Mouse (Mus musculus) gastrocnemius, adult 18-20 months (tissue): ENCODE measurements around the gene Snx29. TPM values are rescaled to one million over a fixed set of nuclear protein-coding genes. Genes with fewer than 3 reads are reported as not detected.

Source experiments
- DNase-seq: peaks from one replicate; pipeline ENCODE4 v3.0.0; 2021; ENCODE audit warnings: low spot score
- total RNA-seq, 2 experiments: library from RNA; stranded (reverse); gene quantifications; 2 replicates each; pipeline ENCODE4 v1.2.3; 2021

The Snx29 gene
- total RNA-seq, 2 experiments from 2014 or later: 10.1 to 10.4 TPM

DNA sequence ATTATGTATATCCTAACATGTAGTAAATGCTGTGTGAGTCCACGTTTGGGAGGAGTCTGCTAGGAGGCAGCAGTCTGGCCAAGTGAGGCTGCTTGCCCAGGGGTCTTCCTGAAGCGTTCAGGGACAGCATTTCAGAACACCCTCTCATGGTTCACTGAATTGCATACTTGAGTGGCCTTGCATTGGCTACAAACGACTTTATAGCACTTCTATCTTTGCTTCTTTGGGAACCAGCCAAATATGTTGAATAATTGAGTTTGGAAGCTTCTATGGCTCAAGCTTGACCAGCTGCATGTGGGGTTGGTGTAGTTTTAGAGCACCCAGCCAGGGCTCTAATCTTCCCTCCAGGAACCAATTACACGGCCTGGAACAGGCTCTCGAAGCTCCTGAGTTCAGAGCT is 307.8 kb downstream of the Snx29 start:
- no peak for DNase-seq

DNA sequence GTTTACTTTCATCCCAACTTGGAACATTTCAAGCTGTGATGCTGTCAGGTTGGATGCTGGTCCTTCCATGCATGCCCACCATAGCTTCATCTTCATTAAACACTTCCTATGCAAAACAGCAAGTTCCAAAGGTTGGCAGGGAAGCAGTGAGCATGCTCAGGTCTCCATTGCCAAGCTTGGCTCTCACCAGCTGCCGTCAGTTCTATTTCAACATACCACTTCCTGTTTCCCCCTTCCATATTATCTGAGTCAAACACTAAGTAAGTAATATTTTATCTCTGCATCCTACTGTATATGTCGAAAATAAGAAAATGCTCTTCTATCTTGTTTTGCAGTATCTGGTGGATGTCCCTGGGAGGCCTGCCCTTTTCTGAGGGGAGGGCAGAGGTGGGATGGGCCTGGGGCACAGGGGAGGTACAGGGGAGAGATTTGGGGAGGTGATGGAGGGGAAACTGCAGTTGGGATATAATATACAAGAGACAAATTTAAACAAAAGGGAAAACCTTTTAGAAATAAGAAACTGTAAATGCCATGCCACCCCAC is 309.6 kb downstream of the Snx29 start:
- no peak for DNase-seq

DNA sequence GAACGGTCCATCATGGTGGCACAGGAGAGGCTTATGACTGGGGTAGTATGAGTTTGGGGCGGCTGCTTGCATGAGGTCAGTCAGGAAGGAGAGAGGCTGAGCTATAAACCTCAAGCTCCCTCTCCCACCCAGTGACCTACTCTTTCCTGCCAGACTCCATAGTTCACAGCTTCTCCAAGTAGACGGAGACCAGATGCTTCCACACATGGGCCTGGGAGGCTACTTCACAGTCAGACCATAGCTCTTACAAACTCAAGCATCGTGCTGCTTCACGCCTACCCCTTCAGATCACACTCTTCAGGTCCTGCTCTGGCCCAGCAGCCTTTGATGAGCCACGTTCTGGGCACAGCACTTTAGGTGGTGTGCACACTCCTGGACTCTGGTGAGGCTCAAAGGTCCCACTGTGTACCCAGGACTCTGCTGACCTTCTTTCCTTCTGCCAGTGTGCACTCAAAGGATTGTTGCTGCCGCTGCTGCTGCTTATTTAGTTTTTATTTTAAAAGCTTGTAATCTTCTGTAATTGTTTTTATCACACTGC is 313.6 kb downstream of the Snx29 start:
- no peak for DNase-seq

DNA sequence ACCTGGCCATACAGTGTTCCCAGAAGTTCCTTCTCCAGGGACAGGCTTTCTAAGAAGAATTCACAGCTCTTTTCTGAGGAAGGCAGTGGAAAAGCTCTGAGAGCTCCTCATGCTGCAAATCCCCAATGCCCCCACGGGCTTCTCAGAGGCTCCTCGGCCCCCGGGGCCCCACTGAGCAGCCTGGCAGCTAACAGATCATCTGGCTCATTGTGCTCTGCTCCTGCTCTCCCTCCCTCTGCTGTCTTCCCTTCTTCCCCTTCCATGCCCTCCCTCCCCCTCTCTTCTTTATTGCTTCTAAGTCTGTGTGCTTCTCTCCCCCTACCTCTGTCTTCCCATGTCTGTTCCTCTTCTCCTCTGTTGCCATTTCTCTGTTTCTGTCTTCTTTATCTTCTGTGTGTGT is 314.2 kb downstream of the Snx29 start:
- DNase-seq: no peak

DNA sequence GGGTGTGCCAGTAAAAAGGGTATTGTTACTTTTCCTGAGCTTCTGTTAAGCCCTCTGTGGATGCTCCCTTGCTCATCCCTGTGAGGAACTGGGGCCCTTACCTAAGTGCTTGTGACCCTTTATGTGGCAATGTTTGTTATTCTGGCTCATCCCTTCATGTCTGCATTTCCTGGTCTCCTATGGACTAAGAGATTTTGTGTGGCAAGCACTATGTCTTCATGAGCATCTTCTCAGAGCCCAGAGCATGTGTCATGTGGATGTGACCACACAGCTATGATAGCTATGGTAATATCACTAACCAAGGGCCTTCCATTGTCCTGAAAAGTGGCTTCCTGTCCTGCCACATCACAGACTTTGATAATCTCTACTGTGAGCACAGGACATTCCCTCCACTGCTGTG is 315.1 kb downstream of the Snx29 start:
- no peak for DNase-seq

DNA sequence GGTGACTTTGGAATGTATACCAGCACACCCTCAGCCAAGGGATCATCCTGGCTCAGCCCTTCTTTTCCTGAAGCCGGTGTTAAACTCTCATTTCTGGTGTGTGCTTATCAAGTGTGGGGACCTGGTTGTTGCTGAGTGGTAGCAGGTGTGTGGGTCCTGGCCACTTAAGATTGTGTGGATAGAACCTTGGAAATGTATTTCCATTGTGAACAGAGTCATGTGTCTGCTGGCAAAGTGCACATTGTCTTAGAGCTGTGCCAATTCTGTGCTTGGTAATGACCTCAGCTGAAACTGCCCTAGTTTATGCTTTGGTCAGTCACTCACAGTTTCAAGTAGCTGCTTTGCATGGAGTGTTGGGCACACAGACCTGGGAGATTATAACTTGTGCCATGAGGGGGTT is 316.0 kb downstream of the Snx29 start:
- no peak for DNase-seq

DNA sequence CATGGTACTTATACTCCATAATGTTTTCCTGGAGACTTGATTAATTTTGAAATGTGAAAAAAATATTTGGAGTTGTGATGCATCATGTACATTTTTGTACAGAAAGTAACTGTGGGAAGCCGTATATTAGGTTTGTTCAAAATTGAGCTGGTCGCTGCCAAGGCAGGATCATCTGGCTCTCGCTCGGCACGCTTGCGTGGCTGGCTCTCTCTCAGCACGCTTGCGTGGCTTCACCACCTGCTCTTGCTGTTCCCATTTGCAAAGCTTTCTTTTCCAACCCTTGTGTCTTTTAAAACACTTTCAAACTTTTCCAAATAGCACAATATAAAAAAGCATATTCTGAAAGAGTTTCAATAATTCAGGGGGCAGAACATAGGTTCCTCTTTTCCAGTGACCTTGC is 317.2 kb downstream of the Snx29 start:
- DNase-seq: no peak

DNA sequence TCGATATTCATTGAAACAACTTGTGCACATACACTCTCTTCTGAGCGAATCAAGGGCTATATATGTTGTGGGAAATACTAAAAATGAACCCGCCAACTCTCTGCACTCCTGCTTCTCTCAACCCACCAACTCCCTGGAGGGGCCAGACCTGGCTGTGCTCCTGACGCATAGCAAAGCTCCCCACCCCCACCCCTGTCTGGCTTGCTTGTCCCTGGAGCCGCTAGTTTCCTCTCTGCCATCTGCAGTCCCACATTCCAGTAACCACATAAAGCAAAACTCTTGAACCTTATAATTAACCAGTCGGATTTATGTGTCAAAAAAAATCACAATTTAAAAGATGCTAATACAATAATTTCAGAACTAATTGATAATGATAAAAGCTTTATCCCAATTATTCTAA is 320.9 kb downstream of the Snx29 start:
- DNase-seq: no peak

DNA sequence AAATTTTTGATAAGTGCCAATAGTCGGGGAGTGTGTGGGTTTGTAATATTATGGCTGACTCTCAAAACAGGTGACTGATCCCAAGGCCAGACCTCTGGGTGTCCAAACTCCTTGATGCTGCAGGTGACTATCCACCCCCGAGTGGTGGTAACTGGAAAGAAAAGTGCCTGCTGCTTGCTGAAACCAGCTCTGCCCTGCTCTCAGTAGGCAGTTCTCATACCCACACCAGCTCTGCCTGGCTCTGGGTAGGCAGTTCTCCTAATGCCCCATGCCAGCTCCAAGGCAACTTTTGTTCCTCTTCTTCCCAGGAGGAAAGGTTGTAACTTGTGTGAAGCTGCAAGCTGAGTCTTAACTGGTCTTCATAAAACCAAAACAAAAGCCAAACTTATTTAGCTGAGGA is 321.7 kb downstream of the Snx29 start:
- DNase-seq: no peak

DNA sequence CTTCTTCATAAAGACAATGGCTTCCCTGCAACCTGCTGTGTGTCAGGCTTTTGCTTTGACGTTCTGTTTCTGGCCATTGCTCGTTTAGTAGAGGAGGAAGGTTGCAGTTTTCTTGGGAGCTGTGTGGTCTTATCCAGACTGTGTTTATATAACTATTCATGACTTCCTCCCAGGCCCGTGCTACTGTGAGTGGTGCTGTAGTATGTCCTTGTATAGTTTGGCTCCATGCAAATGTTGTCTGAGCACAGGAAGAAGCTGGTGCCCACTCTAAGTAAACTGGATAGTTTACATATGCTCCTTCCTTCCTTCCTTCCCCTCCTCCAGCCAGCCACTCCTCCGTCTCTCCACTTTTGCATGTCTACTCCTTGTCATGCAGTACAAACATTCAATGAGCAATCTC is 323.0 kb downstream of the Snx29 start:
- no peak for DNase-seq

DNA sequence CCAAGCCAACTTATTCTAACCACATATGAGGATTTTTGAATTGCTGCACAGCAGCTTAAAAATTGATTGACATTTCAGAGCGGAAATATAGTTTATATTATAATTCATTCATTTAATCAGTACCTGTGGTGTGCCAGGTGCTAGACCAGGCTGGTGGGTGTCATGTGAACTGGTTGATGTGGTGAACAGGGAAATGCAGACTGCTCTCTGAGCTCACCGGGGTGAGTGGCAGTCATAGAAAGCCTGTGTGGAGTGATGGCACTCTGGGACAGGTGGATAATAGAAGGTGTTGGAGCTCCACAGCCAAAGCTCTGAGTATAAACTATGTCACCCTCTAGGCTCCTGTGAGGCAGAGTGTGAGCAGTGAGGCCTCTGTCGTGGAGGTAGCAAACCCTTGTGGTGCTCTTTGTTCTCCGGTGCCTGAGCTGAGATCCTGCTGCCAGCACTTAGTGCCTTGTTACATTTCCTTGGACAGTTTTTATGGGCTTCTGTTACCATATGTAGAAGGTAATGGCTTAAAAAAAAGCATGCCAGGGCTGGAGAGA is 324.1 kb downstream of the Snx29 start:
- DNase-seq: no peak

DNA sequence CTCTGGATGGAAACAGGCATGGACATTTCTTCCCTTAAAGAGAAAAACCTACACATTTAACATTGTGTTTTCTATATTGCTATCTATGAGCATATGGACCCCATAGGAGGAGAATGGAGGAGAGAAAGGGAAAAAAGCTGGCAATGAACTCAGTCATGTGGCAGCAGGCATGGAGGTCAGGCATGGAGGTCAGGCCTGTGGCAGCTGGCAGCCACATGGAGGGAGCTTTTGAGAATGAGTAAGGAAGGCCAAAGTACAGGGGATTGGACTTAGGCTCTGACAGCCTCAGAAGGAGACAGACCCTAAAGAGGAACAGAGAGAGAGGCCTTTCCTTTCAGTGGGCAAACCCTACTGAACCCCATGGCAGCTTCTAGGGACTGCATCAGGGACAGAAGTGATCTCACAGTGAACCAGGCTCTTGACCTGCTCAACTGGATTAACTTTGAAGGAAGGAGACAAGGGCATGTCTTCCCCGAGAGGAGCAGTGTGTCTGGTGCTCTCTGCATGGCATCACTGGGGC is 325.5 kb downstream of the Snx29 start:
- DNase-seq: no peak

DNA sequence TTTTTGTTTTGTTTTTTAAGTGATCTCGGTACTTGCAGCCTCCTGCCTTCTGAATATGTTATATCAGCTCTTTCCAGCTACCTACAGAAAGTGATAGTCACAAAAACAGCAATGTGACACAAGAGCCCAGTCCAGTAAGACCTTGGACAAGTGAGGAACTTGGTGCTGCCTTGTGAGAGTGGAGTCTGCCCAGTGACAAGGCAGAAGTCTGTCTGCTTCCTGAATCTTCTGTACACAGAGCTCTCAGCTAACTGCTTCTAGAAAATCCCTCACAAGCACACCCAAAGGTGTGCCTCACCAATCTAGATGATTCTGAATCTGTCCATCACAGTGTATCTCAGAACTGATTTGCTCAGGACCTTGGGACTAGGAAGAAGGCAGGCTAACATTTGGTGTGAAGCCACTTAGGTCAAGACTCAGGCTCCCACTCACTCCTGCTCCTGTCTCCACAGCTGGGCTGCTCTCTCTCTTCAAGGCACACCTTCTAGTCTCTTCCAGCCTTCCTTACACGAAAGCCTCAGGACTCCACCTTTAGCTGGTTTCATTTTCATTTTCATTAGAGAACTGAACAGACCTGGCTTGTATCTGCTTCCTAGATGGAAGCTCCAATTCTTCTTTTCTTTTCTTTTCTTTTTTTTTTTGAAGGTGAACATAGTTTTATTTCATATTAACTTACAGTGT is 330.1 kb downstream of the Snx29 start:
- no peak for DNase-seq

DNA sequence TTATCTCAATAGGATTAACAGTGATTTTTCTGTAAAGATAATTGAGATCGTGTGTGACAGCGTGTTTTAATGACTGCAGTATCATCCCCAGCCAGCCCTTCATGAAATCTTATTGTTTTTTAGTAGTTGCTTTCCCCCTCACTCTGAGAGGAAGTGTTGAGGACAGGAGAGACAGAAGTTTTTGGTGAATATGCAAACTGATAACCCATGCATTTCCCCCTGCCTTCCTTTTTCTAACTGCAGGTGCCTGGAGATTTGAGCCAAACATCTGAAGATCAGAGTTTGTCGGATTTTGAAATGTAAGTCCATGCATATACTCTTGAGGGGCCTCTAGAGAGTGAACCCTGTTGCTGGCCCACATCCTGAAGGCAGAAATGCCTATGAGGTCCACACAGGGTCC is 333.2 kb downstream of the Snx29 start:
- DNase-seq: no peak

DNA sequence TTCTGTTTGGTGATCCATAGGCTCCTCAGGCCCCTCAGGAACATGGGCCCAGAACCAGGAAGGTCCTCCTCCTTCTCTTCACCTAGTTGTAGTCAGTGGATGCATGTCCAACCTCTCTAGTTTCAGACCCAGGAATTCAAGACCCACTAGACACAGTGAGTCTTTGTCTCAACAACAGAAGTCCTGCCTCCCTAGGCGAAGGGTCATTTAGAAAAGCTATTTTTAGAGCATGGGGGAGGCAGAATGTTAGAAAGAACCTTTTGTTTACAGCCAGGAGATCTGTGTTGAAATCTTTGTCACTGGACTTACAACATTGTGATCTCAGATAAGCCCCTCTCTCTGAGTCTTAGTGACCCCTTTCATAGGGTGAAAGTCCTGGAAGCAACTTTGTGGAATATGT is 334.4 kb downstream of the Snx29 start:
- no peak for DNase-seq

DNA sequence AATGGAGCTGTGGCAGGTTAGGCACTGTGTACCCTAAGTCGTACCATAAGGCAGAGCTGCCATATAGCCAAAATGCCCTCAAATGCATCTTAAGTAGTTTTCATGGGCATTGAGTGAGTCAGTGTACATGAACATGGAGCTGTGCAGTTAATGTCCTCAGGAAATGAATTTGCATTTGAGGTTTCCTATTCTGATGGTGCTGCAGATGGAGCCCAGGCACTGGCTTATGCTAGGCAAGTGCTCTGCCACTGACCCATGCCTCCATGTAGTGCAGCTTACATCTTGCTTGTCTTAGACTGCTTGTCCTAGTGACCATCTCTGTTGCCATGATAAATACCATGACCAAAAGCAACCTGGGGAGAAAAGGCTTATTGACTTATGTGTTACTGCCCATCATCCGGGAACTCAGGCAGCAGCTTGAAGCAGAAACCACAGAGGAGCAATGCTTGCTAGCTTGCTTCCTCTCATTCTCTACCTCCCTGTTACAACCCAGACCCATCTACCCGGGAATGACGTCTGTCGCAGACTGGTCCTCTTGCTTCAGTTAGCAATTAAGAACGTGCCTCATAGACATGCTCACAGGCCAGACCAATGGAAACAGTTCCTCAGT is 336.5 kb downstream of the Snx29 start:
- no peak for DNase-seq

DNA sequence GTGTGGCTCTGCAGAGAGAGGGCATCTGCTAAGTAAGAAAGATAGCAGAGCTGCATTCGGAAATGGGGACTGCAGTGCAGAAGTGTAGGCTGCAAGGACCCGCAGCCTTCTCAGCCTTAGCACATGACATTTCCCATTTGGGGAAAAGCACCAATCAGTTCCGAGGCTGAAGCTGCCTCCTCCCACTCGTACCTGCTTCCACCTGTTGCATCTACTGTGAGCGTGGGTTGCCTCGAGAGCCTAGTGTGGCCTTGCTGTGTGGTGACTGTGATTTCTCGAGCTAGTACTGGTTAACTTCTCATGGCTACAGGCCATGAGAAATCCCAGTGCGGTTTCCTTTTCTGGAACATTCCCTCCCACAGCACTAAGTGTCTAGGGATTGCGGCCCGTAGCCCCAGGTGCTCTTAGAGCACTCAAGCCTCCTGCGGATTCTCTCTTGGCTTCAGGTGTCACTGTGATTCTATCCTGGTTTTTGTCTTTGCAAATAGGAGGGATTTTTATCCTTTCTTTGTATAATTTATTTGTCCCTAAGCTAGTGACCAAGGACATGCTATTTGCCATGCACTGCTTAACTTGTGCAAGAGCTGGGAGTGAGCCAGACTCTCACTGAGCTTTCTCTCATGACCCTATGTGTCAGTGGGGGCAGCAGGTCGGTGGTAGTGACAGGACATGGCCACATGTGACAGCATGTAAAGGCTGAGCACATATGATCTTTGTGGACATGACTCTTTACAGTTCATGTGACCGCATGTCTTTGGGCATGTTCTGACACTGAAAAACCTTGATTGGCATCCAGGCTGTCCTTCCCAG is 342.4 kb downstream of the Snx29 start:
- no peak for DNase-seq

DNA sequence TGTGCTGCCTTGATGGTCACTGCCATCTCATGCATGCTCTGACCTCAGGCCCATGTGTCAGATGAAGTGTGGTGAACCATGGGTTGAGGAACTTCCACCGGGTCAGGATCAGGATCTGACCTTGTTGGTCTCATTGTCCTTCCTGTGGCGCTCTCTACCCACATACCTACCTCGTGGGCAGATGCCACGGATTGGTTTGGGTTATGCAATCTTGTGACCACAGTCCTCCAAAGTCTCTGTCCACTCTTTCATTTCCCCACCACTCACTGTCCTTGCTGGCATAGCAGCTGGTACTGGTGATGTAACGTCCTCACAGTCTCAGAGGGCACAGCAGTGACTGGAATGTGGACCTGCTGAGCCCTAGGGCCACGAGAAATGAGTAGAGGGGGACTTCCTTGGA is 343.2 kb downstream of the Snx29 start:
- DNase-seq: no peak

DNA sequence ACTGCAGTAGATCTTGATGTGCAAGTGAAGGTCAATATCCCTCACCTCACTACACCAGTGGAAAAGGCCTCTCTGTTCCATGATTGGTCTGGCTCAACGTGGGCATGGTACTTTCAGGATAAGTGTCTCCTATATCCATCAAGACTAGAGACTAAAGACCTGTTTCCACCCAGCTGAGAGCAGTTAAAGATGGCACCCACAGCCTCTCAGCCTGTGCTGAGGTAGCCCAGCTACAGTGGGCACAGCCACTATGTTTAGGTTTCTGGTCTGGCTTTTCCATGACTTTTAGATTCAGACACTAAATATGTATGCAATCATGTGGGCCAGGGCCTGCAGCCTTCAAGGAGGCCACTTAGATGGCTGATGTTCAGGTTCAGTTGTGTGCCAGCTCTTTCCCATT is 345.7 kb downstream of the Snx29 start:
- no peak for DNase-seq

DNA sequence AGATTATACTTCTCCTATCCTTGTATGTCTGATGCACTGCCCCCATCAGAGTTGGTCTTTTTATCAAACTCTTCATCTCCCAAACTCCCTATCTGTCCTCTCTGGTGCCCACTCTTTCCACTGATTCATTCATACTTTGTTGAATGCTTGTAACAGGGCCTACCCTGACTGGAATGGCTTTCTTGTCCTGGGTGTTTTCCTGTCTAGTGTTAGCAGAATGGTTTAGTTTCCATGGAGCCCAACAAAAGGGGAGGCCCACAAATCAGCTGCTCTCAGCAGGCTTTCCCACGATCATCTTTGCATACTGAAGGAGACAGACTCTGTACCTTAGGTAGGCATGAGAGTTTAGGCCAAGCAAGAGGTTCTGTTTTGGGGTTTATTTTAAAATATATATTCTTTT is 346.2 kb downstream of the Snx29 start:
- DNase-seq: no peak

DNA sequence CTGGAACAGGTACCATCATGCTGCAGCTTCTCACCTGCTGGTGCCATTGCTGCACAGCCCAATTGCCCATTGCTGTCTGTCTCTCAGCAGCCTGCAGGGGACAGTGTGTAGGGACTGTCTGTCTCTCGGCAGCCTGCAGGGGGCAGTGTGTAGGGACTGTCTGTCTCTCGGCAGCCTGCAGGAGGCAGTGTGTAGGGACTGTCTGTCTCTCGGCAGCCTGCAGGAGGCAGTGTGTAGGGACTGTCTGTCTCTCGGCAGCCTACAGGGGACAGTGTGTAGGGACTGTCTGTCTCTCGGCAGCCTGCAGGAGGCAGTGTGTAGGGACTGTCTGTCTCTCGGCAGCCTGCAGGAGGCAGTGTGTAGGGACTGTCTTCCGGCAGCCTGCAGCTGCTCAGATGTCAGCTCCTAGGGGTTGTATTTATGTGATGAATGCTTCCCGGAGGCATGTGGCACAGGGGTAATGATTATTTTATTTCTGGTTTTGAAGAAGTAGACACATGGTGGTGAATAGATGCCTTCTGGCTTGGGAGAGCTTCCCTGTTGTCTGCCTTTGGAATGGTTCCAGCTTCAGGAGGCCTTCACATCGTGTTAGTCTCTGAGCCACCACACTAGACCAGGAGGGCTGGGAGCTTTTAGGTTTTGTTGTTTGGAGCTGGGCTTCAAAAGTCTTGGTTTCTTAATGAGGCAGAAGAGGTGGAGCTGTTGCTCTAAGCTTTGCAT is 347.7 kb downstream of the Snx29 start:
- DNase-seq: no peak
